Mouse (Mus musculus): ENCODE data around the gene Tnfsf10. TPM values are rescaled to one million over a fixed set of nuclear protein-coding genes. Genes with fewer than 3 reads are reported as not detected.
"Not testable (repeated sequence)": the region's sequence is repeated elsewhere in the genome, so short reads cannot be mapped to it uniquely, and the experiment has no call there.

Gene Tnfsf10
- total RNA-seq (2022): 10 to 100 TPM; 10.0 to 20.2 (median 12.3) TPM

DNA sequence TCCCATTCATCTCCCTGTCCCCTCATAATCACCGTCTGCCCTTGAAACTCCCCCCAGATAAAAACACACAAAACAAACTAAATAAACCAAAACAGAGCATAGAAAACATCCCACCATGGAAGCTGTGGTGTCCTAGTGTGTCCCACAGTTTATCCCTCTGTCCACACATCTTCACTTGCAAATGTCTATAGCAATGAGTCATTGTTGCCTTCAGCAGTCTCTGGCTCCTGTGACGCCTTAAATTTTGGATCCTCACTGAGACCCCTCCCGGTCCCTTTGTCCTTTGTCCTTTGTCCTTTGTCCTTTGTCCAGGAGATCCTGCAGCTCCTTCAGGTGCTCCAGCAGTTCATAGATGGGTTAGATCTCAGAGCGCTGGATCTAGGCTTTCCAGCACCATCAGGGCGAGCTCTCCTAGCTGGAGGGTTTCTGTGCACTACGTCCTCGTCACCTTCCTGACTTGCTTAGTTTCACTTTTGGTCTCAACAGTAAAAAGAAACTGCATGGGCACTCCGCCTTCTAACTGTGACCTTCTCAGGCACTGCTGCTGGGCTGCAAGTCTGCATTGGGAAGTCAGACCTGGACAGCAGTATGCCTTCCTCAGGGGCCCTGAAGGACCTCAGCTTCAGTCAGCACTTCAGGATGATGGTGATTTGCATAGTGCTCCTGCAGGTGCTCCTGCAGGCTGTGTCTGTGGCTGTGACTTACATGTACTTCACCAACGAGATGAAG, at the start of gene Tnfsf10:
Gene Tnfsf10 (plus strand): TSS at position 470 of the 729 bp plus-strand sequence.
- DNase-seq: peak; percentile 45

DNA sequence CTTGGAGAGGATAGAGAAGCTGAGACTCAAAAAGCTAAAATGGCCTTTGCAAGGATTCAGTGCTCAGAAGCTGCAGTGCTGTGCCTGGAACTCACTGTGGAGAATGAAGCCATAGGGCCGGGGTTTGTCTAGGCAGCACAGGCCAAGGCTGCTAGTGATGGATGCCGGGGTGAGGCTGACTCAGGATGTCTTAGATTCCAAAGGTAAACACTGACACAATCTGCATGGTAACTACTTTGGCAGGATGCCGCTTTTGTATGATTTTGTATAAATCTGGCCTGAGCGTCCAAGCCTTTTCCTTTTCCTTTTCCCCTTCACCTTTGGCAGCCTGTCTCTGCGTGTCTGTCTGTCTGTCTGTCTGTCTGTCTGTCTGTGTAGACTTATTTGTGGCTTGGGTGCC, 49.5 kb upstream of the Tnfsf10 start:
- DNase-seq: no peak

DNA sequence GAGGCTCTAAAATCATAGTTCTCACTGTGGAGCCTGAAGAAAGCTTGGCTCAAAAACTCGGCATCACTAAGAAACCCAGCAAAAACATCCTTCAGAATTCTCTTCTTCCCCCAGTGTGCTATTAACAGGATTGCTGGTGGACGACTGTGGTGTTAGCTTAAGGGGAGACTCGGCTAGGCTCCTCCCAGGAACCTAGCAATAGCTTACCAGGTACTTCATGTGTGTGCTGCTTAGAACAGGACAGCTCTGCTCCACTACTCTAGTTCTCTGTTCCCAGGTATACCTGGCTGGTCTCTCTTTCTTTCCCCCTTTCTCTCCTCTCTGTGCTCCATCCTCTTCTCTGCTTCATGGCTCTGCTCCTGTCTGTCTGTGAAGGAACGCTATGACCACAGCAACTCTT, 48.9 kb upstream of the Tnfsf10 start:
- DNase-seq: no peak

DNA sequence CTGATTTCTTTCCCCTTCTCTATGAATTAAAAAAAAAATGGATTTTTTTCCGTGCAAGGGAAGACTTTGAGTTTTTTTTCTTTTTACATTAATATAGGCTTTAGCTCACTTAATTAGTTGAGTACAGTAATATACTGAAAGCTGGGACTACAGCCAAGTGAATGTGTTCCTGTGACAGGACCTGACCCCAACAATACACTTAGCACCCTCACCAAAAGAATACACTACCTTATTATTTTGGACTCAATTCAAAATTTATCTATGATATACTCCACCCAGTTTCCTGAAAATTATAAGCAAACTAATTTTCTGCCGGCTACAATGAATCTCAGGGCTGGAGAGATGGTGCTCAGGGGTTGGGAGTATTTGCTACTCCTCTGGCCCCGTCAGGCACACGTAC, 47.7 kb upstream of the Tnfsf10 start:
- DNase-seq: no peak

DNA sequence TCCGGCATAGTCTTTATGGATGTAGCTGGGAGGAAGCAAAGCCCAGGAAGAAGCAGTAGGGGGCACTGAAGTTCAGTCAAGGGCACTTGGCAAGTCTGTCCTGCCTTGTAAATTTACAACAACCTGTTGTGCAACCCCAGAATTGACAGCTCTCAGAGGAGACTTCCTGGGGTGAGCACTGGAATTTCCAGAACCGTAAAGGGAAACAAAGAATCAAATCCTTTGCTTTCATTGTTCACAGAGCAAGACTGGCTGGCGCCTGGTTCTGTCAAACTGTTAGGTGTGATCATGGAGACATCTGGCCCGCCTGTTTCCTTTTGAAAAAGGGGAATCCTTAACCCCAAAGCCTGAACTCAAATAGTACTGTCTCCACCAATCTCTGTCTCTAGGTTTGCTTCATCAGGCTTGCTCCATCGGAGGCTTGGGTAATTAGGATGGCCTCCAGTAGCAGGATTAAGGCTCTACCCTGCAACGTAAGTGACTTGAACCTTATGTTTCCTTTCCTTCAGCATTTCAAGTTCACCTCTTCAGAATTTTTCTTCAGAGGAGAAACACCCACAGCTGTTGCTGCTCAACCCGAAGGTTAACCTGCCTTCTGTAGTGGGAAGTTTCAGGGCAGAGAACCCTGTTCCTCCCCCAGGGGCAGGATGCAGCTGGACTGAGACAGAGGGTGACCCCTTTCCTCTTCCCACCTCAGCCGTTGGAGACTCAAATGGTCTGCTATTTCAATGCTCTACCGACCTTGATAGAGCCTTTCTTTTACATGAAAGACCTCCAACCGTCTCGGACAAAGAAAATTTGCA, 46.5 kb upstream of the Tnfsf10 start:
- DNase-seq: peak; percentile 66

DNA sequence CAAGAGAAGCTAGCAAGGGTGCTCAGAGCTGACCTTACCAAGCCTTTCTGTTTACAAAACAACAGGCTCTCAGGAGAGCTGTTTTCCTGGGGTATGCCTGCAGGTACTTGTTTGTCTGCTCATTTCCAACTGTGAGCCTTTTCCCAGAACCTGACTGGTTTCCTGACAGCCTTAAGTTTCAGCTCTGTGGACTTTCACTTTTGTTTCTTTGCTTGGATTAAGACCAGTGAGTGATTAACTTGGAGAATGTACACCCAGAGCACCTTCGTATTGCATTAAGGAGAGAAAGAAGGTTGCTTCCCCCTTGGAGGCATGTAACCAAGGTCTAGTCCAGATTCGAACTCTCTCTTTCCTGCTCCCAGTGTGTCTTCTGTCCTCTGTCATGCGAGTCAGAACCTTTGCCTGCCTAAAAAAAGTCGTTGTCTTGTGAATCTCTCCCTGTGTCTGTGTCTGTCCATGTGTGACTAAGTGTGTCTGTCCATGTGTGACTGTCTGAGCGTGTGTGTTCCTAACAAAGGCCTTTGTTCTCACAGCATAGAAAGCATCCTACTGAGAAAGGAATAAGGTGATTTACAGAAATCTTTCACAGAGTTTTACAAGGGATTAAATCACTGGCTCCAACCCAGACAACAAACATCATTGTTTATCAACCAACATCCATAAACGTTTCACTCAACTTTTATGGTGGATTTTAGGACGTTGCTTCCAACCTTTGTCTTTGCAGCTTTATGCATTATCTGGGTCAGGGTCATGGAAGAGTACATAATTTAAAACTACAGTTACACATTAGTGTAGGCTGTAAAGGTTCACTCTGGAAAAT, 43.7 kb upstream of the Tnfsf10 start:
- no peak for DNase-seq

DNA sequence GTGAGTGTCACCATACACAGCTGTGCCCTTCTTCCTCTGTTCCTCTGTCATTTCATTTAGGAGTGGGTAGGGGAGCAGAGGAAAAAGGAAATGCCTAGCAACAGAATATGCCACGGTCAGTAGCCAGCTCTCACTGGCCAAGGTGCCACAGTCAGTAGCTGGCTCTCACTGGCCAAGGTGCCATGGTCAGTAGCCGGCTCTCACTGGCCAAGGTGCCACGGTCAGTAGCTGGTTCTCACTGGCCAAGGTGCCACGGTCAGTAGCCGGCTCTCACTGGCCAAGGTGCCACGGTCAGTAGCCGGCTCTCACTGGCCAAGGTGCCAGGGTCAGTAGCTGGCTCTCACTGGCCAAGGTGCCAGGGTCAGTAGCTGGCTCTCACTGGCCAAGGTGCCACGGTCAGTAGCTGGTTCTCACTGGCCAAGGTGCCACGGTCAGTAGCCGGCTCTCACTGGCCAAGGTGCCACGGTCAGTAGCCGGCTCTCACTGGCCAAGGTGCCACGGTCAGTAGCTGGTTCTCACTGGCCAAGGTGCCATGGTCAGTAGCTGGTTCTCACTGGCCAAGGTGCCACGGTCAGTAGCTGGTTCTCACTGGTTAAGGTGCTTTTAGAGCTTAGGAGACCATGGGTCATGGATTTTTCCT, 37.4 kb upstream of the Tnfsf10 start:
- DNase-seq: not testable (repeated sequence)

DNA sequence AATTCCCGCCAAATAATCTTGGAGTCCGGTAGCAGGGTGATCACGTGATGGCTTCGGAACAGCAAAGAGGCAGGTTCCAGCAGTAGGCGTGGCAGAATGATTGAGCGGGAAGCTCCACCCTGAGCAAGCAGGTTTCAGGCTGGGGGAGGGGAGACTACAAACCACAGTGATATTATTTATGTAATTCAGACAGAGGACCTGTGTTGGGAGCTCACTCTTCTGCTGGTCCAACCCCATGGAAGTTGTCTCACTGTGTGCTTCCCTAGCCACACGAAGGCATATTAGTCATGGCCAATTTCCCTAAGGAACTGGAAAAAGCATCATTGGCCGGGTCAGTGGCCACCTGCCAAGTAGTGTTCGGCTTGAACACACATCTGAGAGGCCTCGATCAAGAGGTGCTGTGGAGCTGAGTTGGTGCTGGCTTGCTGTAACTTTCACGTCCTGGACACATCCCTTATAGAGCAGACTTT, 36.5 kb upstream of the Tnfsf10 start:
- peak; percentile 39 for DNase-seq

DNA sequence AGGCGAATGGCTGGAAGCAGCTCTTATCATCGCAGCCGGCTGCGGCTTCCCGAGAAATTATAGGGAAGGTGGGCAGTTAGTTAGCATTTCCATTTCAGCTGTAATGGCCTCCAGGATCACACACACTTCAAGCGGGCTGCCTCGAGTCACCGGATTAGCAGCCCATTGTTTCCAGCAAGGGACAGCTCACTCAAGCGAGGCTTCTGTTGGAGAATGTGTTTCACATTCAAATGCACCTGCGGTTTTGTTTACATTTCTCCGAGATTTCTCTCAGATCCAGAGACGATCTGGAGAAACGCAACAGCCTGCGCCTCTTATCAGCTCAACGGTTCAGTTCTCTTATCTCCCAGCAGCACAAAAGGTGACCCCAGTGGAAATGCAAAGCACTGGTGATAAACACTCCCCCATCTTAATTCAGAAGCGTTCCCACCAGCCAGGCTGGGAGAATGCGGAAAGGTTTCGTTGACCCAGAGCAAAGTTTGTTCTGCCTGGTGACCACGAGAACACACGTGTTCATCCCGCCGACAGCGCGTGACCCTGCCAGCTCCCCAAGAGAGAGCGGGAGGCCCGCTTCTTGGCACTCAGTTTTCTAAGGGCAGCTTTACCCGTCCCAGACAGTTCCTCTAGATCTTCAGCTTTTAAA, 33.6 kb upstream of the Tnfsf10 start:
- DNase-seq: peak; percentile 33

DNA sequence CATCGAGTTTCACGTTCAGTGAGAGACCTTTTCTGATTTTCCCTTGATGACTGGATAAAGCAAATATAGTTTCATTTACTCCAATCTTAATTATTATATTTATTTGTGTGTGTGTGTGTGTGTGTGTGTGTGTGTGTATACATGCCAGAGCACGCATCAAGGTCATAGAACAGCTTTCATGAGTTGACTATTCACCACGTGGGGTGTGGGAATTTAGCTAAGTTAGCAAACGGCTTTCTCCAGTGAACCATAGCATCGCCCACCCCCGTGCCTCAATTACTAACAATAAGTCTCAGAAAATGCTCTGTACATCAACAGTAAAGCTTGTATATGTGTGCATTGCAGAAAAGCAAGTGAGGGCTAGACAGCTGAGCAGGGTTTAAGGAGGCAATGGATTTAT, 33.0 kb upstream of the Tnfsf10 start:
- no peak for DNase-seq

DNA sequence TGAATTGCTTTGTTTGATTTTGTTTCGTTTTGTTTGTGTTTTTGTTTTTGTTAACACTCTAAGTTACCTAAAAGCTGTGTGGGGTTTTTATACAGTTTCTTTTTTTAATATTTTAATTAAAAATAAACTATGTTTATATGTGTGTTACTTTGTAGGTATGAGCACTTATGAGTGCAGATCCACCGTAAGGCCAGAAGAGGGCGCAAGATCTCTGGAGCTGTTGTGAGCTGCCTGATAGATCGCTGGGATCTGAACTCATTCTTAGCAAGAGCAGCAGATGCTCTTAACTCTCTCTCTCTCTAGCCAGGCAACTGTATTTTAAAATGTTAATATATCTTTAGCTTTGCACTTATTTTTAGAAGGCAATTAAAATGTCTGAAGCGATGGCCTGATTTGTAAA, 32.6 kb upstream of the Tnfsf10 start:
- DNase-seq: no peak

DNA sequence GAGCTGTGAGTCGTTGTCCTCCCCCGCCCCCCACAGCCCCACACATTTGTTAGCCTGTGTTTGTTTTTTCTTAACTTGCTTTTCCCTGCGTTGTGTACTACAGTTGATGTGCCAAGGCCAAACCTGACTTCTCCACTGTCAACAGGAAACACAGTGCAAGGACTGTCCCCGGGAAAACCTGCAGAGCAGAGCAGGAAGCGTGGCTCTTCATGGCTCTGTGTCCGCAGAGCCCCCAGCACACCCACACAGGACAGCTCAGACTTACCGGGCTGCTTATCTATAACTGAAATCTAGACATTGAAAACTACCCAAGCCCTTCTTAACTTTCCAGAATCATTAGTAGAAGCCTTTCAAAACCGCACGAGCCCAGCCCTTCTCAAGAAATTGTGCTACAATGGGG, 31.8 kb upstream of the Tnfsf10 start:
- DNase-seq: peak; percentile 21

DNA sequence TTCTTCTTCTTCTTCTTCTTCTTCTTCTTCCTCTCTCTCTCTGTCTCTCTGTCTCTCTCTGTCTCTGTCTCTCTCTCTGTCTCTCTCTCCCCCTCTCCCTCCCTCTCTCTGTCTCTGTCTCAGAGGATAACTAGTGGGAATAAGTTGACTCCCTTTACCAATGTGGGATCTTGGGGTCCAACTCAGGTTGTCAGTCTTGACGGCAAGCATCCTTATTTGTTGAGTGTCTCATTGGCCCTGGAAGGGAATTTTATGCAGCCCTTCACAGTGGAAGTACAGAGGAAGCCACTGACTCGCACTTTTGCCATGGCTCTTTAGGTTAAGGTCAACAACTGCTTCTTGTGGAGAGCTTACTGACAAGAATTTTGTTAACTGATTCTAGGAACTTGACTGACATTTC, 28.5 kb upstream of the Tnfsf10 start:
- DNase-seq: no peak

DNA sequence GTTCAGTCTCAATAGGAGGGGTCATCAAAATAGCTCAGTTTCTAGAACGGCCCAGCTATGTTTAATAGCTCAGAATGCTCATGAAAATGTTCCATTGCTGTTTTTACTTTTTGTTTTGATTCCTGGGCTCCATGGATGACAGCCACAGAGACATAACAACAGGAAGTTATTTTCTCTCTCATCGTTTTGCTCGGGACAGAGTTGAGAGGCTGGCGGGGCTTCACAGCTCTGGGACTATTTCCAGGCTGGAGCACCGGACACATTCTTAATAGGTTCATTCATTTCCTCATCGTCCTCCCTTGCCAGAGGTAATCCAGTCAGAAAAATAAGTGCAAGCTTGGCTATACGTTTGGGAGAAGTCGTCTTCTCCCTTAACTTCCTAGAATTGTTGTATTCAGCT, 27.9 kb upstream of the Tnfsf10 start:
- no peak for DNase-seq

DNA sequence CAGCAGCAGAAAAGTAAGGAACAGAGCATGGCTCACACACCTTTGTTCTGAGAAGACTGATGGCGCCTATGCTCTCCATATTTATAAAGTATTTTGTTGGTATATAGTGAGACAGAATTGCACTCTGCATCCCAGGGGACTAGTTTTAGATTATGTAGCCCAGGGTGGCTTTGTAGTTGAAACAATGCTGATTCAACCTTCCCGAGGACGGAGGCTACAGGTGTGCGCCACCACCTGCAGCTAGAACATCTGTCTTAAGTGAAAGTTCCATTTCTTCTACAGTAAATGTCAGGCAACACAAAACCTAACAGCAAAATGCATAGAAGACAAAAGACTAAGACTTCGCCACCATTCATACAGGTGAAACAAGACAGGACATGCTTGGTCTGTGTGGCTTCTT, 26.5 kb upstream of the Tnfsf10 start:
- no peak for DNase-seq

DNA sequence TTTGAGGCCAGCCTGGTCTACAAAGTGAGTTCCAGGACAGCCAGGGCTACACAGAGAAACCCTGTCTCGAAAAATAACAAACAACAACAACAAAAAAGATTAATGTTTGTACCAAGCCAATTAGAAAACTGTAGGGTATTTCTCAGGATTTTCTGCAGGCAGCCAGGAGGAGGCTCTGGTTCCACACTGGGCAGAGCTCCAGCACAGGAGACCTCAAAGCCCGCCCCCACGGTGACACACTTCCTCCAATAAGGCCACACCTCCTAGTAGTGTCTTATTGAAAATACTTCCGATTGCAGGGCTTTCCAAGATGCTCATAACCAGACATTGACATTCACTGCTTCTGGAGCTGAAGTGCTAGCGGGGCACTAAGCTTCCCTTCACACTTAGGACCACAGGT, 25.9 kb upstream of the Tnfsf10 start:
- DNase-seq: not testable (repeated sequence)

DNA sequence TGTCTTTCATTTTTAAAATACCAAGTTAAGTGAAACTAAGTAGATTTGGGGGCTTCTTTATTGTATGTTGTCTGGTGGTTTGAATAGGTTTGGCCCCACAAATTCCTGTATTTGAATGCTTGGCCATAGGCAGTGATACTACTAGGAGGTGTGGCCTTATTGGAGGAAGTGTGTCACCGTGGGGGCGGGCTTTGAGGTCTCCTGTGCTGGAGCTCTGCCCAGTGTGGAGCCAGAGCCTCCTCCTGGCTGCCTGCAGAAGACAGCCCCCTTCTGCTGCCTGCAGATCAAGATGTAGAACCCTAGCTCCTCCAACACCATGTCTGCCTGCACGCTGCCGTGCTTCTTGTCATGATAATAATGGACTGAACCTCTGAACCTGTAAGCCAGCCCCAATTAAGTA, 25.4 kb upstream of the Tnfsf10 start:
- DNase-seq: not testable (repeated sequence)

DNA sequence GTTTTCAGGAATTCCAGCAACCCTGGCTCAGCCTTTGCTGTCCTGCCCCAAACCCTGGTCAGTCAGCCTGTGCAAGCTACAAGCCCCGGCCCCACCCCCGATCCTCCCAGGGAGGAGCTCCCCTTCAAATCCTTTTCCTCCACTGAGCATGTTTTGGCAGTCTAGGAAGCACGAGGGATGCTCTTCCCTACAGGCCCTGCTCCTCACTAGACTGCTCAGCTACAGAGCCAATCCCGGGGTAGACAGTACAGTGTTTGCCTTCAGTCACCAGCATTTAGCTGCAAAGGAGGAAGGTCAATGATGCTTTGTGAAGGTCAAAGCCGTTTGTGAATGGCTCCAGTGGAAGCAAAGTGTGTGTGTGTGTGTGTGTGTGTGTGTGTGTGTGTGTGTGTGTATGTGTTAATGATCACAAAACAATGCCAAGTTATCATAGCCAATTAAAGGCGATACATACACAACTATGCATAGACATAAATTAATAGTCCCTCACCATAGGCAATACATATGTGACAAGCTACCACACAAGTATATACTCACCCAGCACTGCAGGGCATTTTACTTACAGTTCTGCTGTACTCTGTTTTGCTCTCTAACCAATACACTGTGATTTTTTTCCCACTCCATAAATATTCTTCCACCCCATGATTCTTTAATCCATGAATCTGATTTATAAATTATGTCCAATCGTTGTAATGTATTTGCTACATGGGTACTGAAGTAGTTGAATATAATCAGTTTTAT, 23.0 kb upstream of the Tnfsf10 start:
- no peak for DNase-seq

DNA sequence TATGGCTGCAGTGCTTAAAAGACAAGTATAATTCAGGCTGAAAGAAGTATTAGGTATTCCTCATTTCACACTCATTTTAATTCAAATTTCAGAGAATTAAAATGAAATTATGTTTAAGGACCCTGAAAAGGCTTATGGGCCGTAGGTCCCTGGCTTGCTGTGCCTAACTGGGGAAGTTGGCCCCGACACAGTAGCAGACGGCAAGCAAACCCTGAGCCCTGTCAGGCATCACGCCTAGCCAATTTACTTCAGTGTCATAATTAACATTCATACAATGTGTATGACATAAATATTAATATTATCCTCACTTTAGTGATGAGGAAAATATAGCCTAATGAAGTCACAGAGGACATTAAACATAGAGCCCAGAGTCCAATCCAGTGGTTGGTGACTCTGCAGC, 16.4 kb upstream of the Tnfsf10 start:
- DNase-seq: no peak

DNA sequence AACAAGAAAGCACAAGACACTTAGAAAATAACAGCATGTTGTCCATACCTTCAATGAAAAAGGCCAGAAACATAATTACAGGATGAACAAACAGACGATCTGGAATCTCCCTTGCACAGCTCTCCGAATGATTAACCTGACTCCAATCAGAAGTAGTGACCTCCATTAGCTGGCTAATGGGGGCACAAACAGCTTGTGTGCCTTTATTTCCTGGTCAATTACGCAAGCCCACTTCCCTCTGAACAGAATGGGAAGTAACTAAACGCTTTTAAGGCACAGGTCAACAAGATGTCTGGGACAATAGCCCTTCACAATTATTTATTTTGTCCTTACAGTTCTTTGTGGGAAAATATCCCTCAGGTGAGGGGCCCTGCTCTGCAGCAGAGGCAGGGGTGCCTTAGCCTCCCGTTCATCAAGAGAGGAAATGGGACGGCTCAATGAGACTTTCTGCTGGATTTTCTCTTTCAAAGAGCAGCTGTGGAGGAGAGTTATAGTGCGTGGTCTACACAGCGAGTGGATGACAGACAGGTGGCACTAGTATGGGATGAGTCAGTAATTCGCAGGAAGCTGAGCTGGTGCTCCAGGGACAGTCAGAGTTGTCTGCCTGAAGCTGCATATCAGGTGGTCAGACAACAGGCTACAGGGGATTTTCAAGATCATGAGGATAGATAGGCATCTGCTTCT, 14.3 kb upstream of the Tnfsf10 start:
- no peak for DNase-seq

DNA sequence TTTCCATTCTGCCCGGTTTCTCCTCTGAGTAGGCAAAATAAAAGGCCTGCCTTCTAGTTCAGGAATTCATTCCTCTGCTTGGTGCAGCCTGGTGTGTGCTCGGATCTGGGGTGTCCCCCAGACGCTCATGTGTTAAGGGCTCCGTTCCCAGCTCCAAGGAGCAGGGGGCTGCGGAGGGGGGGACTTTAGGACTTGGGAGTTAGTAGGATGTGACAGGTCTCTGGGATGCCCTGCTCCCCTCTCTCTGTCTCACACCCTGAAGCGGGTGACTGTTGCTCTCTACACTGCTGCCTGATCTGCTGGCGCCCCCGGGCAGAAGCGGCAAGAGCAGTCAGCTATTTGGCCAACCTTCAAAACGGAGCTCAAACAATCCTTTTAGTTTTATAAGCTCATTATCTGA, 10.0 kb upstream of the Tnfsf10 start:
- no peak for DNase-seq

All from adrenal gland, adult 8-10 months (tissue).